Mouse (Mus musculus) myocyte (in vitro differentiated cells): ENCODE measurements around the gene Sptlc2. TPM values are rescaled to one million over a fixed set of nuclear protein-coding genes. Genes with fewer than 3 reads are reported as not detected.

Experiments
- H3K27me3 ChIP-seq: one replicate; pipeline ENCODE4 v1.6.1; 2011; ENCODE audit not compliant: control insufficient read depth, insufficient read depth, insufficient read length
- H3K36me3 ChIP-seq: one replicate; pipeline ENCODE4 v1.6.1; 2011; ENCODE audit not compliant: control insufficient read depth, insufficient read depth
- H3K4me2 ChIP-seq: one replicate; pipeline ENCODE4 v1.6.1; 2011; ENCODE audit warnings: low read depth, control low read depth
- H3K4me3 ChIP-seq: one replicate; pipeline ENCODE4 v1.5.1; 2011; ENCODE audit warnings: mild to moderate bottlenecking, control low read depth, moderate library complexity
- H3K79me2 ChIP-seq: one replicate; pipeline ENCODE4 v1.6.1; 2011; ENCODE audit not compliant: control insufficient read depth, insufficient read depth
- H3ac ChIP-seq: one replicate; pipeline ENCODE4 v1.6.1; 2011; ENCODE audit not compliant: control insufficient read depth, insufficient read length
- CEBPB ChIP-seq: IDR thresholded peaks from 2 replicates; pipeline ENCODE4 v1.6.1; 2011; ENCODE audit warnings: mild to moderate bottlenecking, moderate library complexity; ENCODE audit not compliant: poor library complexity, insufficient read depth, severe bottlenecking
- E2F4 ChIP-seq: IDR thresholded peaks from one replicate; pipeline ENCODE4 v1.6.1; 2011; ENCODE audit warnings: mild to moderate bottlenecking, control low read depth, moderate library complexity; ENCODE audit not compliant: insufficient read depth
- MAX ChIP-seq: IDR thresholded peaks from one replicate; pipeline ENCODE4 v1.6.1; 2011; ENCODE audit warnings: low read depth, mild to moderate bottlenecking, control low read depth
- MYOD1 ChIP-seq, 3 experiments: IDR thresholded peaks; one replicate each; pipeline ENCODE4 v1.6.1; 2011; ENCODE audit warnings: control low read depth in 2 of 3, low read depth in 2 of 3, mild to moderate bottlenecking in 2 of 3, moderate library complexity in 1 of 3; ENCODE audit not compliant: insufficient read length in 2 of 3, control insufficient read depth in 1 of 3
- MYOG ChIP-seq, 3 experiments: IDR thresholded peaks; one replicate each; pipeline ENCODE4 v1.6.1; 2011; ENCODE audit warnings: control low read depth in 2 of 3, low read depth in 2 of 3, mild to moderate bottlenecking in 2 of 3; ENCODE audit not compliant: insufficient read length in 2 of 3, control insufficient read depth in 1 of 3, insufficient read depth in 1 of 3
- POLR2A ChIP-seq: IDR thresholded peaks from one replicate; pipeline ENCODE4 v1.6.1; 2011; ENCODE audit warnings: low read depth, mild to moderate bottlenecking, control low read depth, moderate library complexity; ENCODE audit not compliant: insufficient read length
- POLR2AphosphoS2 ChIP-seq: IDR thresholded peaks from one replicate; pipeline ENCODE4 v1.6.1; 2011; ENCODE audit warnings: low read depth, control low read depth; ENCODE audit not compliant: insufficient read length
- REST ChIP-seq: IDR thresholded peaks from one replicate; pipeline ENCODE4 v1.6.1; 2011; ENCODE audit warnings: mild to moderate bottlenecking, control low read depth, moderate library complexity; ENCODE audit not compliant: insufficient read depth, insufficient read length
- SRF ChIP-seq: IDR thresholded peaks from one replicate; pipeline ENCODE4 v1.6.1; 2011; ENCODE audit warnings: low read depth; ENCODE audit not compliant: control insufficient read depth, insufficient read length
- TCF12 ChIP-seq: IDR thresholded peaks from one replicate; pipeline ENCODE4 v1.6.1; 2011; ENCODE audit warnings: mild to moderate bottlenecking, control low read depth; ENCODE audit not compliant: poor library complexity, insufficient read depth, severe bottlenecking
- TCF3 ChIP-seq: IDR thresholded peaks from one replicate; pipeline ENCODE4 v1.6.1; 2011; ENCODE audit warnings: low read depth, control low read depth; ENCODE audit not compliant: insufficient read length
- USF1 ChIP-seq: IDR thresholded peaks from one replicate; pipeline ENCODE4 v1.6.1; 2011; ENCODE audit warnings: low read depth, mild to moderate bottlenecking, control low read depth, moderate library complexity
- polyA plus RNA-seq: library from polyadenylated mRNA; unstranded; fragments of >200 nt; fragmentation: generic; extraction: Trizol; gene quantifications from one replicate; pipeline ENCODE4 v1.2.1, GENCODE M21; 2012; ENCODE audit warnings: missing spikeins

Sptlc2 gene
- polyA plus RNA-seq, 1 experiment: 43.4 TPM

DNA sequence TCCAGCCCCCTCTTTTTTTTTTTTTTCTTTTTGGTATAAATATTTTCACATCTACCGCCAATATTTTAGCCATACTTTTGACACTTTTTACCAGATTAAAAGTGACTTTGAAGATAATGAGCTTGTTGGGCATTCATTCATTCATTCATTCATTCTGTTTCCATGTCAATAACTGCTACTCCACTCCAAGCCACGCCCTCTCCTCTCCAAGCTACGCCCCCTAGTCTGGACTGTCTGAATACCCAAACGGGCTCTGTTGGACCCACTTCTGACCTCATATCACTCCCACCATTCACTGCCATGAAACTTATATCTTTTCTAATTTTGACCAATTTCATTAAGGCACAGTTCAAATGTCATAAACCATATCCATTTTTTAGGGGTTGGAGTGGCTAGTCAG is 87.0 kb downstream of the Sptlc2 start:
- Histone ChIP-seq H3K36me3 (no peaks in the 10 kb centered on the region), H3ac (no peak overlapping the region), H3K4me2 (no peak overlapping the region), H3K4me3 (no peak overlapping the region), H3K27me3 (peaks cover 7% of the 10 kb centered on the region), H3K79me2 (no peaks in the 10 kb centered on the region)
- TF ChIP-seq TCF3 (no peak), POLR2A (no peak)

DNA sequence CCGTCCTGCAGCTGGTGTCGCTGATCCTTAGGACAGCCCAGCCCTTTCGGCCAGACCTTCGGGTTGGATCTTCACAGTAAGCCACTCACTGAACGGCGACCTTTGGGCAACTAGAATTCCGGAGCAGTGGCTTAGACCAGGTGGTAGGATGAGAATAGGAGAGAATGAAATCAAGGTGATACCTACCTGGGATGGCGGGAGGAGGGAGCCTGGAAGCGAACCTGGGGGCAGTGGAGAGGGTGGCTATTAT is 87.8 kb downstream of the Sptlc2 start:
- TF ChIP-seq USF1 (no peak), MYOD1 (IDR thresholded peaks at IDR 0.05; ENCODE audit: control insufficient read depth in 1 of 3, insufficient read length in 2 of 3, low read depth in 2 of 3) (no peak), CEBPB (no peak), REST (no peak), TCF12 (no peak), POLR2AphosphoS2 (no peak), POLR2A (no peak)
- Histone ChIP-seq H3ac (no peak overlapping the region), H3K27me3 (peaks cover 7% of the 10 kb centered on the region), H3K79me2 (no peaks in the 10 kb centered on the region), H3K4me2 (peak overlapping the region; percentile 74), H3K36me3 (no peaks in the 10 kb centered on the region), H3K4me3 (peak overlapping the region; percentile 12)

DNA sequence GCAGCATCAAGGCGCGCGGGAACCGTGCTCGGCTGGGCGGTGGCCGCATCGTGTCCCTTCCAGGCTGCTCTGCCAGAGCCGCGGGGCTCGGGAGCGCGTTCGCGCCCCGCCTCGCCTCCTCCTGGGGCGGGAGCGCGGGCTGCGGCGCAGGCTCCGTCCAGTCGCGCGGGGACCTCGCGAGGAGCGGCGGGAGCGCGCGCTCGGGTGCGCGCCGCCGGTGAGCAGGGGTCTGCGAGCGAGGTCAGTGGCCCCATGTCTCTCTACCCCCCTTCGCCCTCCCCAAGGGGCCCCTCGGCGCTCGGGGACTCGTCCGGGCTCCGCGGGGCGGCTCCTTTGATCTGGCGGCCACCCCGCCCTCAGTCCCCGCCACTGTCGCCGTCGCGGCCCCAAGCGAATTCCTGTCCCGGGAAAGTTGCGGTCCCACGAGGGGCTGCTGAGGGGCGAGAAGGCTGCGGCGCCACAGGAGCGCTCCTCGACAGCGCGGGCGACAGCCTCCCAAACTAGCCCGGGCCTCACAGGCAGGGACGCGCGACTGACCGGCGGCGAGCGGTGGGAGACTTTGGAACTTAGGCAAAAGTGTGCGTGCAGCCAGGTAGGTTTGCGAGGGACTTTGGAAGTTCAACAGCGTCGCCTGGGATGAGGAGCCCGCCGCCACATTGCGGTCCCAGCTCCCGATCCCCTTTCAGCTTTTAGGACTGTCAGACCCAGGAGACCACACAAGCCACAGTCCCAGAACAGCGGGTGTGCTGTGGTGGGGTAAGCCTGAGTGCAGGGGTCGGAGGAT is 88.3 kb downstream of the Sptlc2 start, which contains the start of gene Ism2:
Gene Ism2, minus strand, starts transcription at position 49 of the 784 bp plus-strand sequence.
- H3K4me2 ChIP-seq: peak within 1 kb of the TSS; percentile 74
- peak within 1 kb of the TSS; percentile 17 for H3ac ChIP-seq
- peak within 1 kb of the TSS; percentile 12 for H3K4me3 ChIP-seq
- H3K79me2 ChIP-seq: no peaks in the 10 kb centered on the region
- H3K36me3 ChIP-seq: no peaks in the 10 kb centered on the region
- TF ChIP-seq USF1: no peak
- TF ChIP-seq E2F4: no peak
- TF ChIP-seq TCF3: no peak
- TF ChIP-seq CEBPB: no peak
- no peak for TF ChIP-seq POLR2A
- TF ChIP-seq MYOD1 (IDR thresholded peaks at IDR 0.05; ENCODE audit: control insufficient read depth in 1 of 3, insufficient read length in 2 of 3, low read depth in 2 of 3): no peak
- TF ChIP-seq MAX: no peak
- no peak for TF ChIP-seq SRF
- TF ChIP-seq POLR2AphosphoS2: no peak
- no peak for TF ChIP-seq MYOG (IDR thresholded peaks at IDR 0.05; ENCODE audit: control insufficient read depth in 1 of 3, insufficient read depth in 1 of 3, insufficient read length in 2 of 3, low read depth in 2 of 3)
- no peak for TF ChIP-seq TCF12
- TF ChIP-seq REST: no peak
- H3K27me3 ChIP-seq: peaks cover 7% of the 10 kb centered on the region

DNA sequence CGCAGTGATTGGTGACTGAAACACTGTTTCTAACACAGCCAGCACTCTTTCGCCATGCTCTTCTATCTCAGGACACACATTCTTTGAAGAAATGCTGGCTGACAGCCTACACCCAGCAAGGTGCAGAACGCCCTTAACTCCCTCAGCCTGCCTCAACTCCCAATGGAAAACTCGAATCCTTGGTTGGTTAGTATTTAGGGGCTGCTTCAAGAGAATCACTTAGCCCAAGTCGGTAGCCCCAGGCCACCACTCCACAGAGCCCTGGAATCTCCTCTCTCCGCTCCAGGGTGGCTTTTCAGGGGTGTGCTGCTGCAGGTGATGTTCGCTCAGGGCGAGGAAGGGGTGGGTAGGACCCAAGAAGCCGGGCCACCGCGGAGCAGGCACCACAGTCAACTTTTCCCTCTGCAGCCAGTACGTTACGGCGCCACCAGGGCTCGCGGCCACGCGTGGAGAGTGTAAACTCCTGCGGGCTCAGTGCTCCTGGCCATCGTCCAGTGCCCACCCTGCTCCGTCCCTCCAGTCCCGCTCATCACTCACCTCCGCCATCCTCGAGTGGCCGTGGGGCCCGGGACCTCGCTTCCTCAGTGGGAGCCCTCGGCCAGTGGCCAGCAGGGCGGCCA is 89.0 kb downstream of the Sptlc2 start:
- H3K4me3 ChIP-seq: peak overlapping the region; percentile 12
- H3K27me3 ChIP-seq: peaks cover 7% of the 10 kb centered on the region
- no peak for TF ChIP-seq REST
- TF ChIP-seq MYOD1 (IDR thresholded peaks at IDR 0.05; ENCODE audit: control insufficient read depth in 1 of 3, insufficient read length in 2 of 3, low read depth in 2 of 3): no peak
- TF ChIP-seq CEBPB: no peak
- TF ChIP-seq TCF3: no peak
- no peak for TF ChIP-seq SRF
- TF ChIP-seq USF1: no peak
- no peak for TF ChIP-seq MAX
- no peaks in the 10 kb centered on the region for H3K36me3 ChIP-seq
- no peaks in the 10 kb centered on the region for H3K79me2 ChIP-seq
- peak overlapping the region; percentile 17 for H3ac ChIP-seq
- peak overlapping the region; percentile 74 for H3K4me2 ChIP-seq

DNA sequence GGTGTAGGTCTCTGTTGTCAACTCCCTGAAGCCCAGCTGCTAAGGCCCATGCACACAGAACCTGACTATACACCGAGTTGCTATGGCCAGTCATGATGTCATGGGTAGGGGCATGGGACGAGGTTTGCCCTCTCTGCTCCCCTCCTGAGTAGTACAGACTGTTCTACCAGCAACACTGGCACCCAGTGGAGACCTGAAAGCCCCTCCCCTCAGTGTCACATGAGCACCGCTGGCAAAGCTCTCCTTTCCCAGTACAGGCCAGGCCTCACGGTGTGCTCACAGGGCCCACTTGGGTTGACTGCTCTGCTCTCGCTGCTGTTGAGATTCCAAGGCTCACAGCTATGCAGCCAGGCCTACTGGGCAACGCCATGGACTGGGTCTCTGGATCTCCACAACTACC is 94.2 kb downstream of the Sptlc2 start:
- Histone ChIP-seq H3K27me3 (peaks cover 4% of the 10 kb centered on the region), H3K4me3 (no peak overlapping the region), H3K36me3 (no peaks in the 10 kb centered on the region), H3ac (no peak overlapping the region), H3K4me2 (no peak overlapping the region), H3K79me2 (no peaks in the 10 kb centered on the region)
- TF ChIP-seq USF1 (no peak), POLR2AphosphoS2 (no peak), REST (no peak), TCF12 (no peak)

DNA sequence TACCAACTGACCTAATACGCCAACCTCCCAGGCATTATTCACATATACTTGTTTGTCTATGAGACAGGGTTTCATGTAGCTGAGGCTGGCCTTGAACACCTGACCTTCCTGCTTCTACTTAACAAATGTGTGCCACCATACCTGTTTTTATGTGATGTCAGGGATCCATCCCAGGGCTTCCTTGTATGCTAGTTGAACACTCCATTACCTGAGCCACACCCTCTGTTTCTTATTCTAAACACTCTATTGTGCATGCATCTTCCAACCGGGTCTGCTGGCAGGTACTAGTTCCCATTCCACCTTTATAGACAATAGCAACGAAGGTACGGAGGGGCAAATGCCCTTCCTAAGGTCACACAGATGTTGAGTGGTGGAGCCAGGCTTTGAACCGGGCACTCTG is 99.1 kb downstream of the Sptlc2 start:
- Histone ChIP-seq H3K4me2 (no peak overlapping the region), H3K36me3 (no peaks in the 10 kb centered on the region), H3ac (no peak overlapping the region), H3K27me3 (peaks cover 4% of the 10 kb centered on the region), H3K79me2 (no peaks in the 10 kb centered on the region), H3K4me3 (no peak overlapping the region)
- TF ChIP-seq MAX: no peak
- no peak for TF ChIP-seq USF1
- TF ChIP-seq CEBPB: no peak
- no peak for TF ChIP-seq REST
- TF ChIP-seq POLR2A: no peak
- TF ChIP-seq POLR2AphosphoS2: no peak
- no peak for TF ChIP-seq TCF3
- TF ChIP-seq SRF: no peak
- no peak for TF ChIP-seq TCF12
- TF ChIP-seq MYOG (IDR thresholded peaks at IDR 0.05; ENCODE audit: control insufficient read depth in 1 of 3, insufficient read depth in 1 of 3, insufficient read length in 2 of 3, low read depth in 2 of 3): no peak
- TF ChIP-seq E2F4: no peak
- TF ChIP-seq MYOD1 (IDR thresholded peaks at IDR 0.05; ENCODE audit: control insufficient read depth in 1 of 3, insufficient read length in 2 of 3, low read depth in 2 of 3): no peak
